ENCODE assay signal across 23 mouse cellular contexts in genomic region chr3:122807313-122807712, GRCm38 (mm10).
DNase-seq lines count a peak whose midpoint lies in the region; ATAC-seq and TF ChIP-seq lines count a peak whose summit lies in the region.
"Had no signal": no experiment of that assay in that cellular context is flagged by ENCODE, and none has a peak within 500 bp of the region (broad histone marks: within the 10 kb centered on the region; RNA-seq: fewer than 3 reads in every experiment).

No protein-coding gene starts in this region.

- H3K27ac ChIP-seq in embryonic facial prominence, embryonic 11.5 days (replicated peaks; ENCODE audit: low read depth, low read length), result no peak overlapping the region
- no peak overlapping the region for H3K27ac ChIP-seq in embryonic facial prominence, embryonic 10.5 days (replicated peaks)
- H3K27ac ChIP-seq in stomach, embryonic 14.5 days (ENCODE audit: low read length), result peak overlapping the region; percentile 18; the same call in 1 of the 2 replicates
- H3K27ac ChIP-seq in stomach, postnatal 0 days (replicated peaks), result no peak overlapping the region
- H3K27ac ChIP-seq: hindbrain, embryonic 15.5 days; intestine, embryonic 15.5 days; limb, embryonic 13.5 days; liver, embryonic 13.5 days had no signal

- TF ChIP-seq CTCF in stomach, postnatal 0 days (IDR thresholded peaks at IDR 0.05; ENCODE audit: low read depth), result no peak

- H3K9me3 ChIP-seq in embryonic facial prominence, embryonic 11.5 days (replicated peaks; ENCODE audit: control insufficient read depth, low read length), result no peaks in the 10 kb centered on the region
- H3K9me3 ChIP-seq in embryonic facial prominence, embryonic 10.5 days, result no peaks in the 10 kb centered on the region
- H3K9me3 ChIP-seq in stomach, embryonic 14.5 days (ENCODE audit: control insufficient read depth, low read depth, low read length), result no peaks in the 10 kb centered on the region
- no peaks in the 10 kb centered on the region for H3K9me3 ChIP-seq in stomach, postnatal 0 days (ENCODE audit: control insufficient read depth, low read length)
- H3K9me3 ChIP-seq: heart, embryonic 12.5 days; hindbrain, embryonic 15.5 days; intestine, embryonic 15.5 days; limb, embryonic 13.5 days; liver, embryonic 13.5 days had no signal

- no peak overlapping the region for H3K4me3 ChIP-seq in embryonic facial prominence, embryonic 11.5 days (ENCODE audit: low read depth, low read length)
- no peak overlapping the region for H3K4me3 ChIP-seq in embryonic facial prominence, embryonic 10.5 days
- H3K4me3 ChIP-seq in stomach, embryonic 14.5 days (ENCODE audit: low read depth, low read length), result no peak overlapping the region
- no peak overlapping the region for H3K4me3 ChIP-seq in stomach, postnatal 0 days (ENCODE audit: low read depth, low read length)
- H3K4me3 ChIP-seq: heart, embryonic 12.5 days; hindbrain, embryonic 15.5 days; intestine, embryonic 15.5 days; limb, embryonic 13.5 days; liver, embryonic 13.5 days had no signal

- TF ChIP-seq EP300 in stomach, postnatal 0 days (optimal IDR thresholded peaks at IDR 0.05), result no peak

- 73% methylated on average over 8 of the region's 8 CpGs for WGBS in embryonic facial prominence, embryonic 11.5 days
- 89% methylated on average over 8 of the region's 8 CpGs for WGBS in embryonic facial prominence, embryonic 10.5 days
- 73% methylated on average over 8 of the region's 8 CpGs for WGBS in stomach, embryonic 14.5 days
- 74% methylated on average over 8 of the region's 8 CpGs for WGBS in stomach, postnatal 0 days

- DNase-seq in embryonic facial prominence, embryonic 11.5 days (ENCODE audit: low spot score), result peak; percentile 12
- DNase-seq in embryonic facial prominence, embryonic 10.5 days (ENCODE audit: low spot score), result no peak
- DNase-seq in layer of hippocampus, adult 18-20 months (ENCODE audit: low spot score in 2 of 2), result peak; percentile 24 to 78
- no peak for DNase-seq in layer of hippocampus, postnatal 25 days (ENCODE audit: extremely low spot score in 1 of 2, low spot score in 1 of 2)
- DNase-seq in stomach, postnatal 0 days (ENCODE audit: low spot score), result no peak
- no peak for DNase-seq in lung, postnatal 25 days (ENCODE audit: low spot score)
- DNase-seq in heart, adult 8-10 months (ENCODE audit: low spot score), result no peak
- DNase-seq: adrenal gland, adult 8-10 months; cerebellum, adult 9-11 months; heart, postnatal 14 days; kidney, adult 9 months; kidney, postnatal 25 days; liver, embryonic 13.5 days; lung, embryonic 14.5 days; lung, postnatal 4 days; right cerebral cortex, postnatal 4 days; thymus, postnatal 36 days had no signal

- H3K9ac ChIP-seq in embryonic facial prominence, embryonic 11.5 days (replicated peaks; ENCODE audit: low read length), result no peak overlapping the region
- H3K9ac ChIP-seq in stomach, embryonic 14.5 days (replicated peaks; ENCODE audit: low read depth, low read length), result no peak overlapping the region
- no peak overlapping the region for H3K9ac ChIP-seq in stomach, postnatal 0 days (ENCODE audit: low read length)
- H3K9ac ChIP-seq: heart, embryonic 12.5 days; hindbrain, embryonic 15.5 days; intestine, embryonic 15.5 days; limb, embryonic 13.5 days; liver, embryonic 13.5 days; lung, embryonic 14.5 days had no signal

- H3K36me3 ChIP-seq in embryonic facial prominence, embryonic 11.5 days (replicated peaks; ENCODE audit: control insufficient read depth, insufficient read depth, low read depth, low read length), result no peaks in the 10 kb centered on the region
- peaks cover 12% of the 10 kb centered on the region; the same call in 1 of the 2 replicates for H3K36me3 ChIP-seq in embryonic facial prominence, embryonic 10.5 days (replicated peaks)
- H3K36me3 ChIP-seq in stomach, embryonic 14.5 days (ENCODE audit: control insufficient read depth, insufficient read depth, low read length), result peaks cover 13% of the 10 kb centered on the region; the same call in 1 of the 2 replicates
- H3K36me3 ChIP-seq in stomach, postnatal 0 days (ENCODE audit: control insufficient read depth, insufficient read depth, low read length), result no peaks in the 10 kb centered on the region
- H3K36me3 ChIP-seq: hindbrain, embryonic 15.5 days; liver, embryonic 13.5 days had no signal

- no peaks in the 10 kb centered on the region for H3K4me1 ChIP-seq in embryonic facial prominence, embryonic 11.5 days (ENCODE audit: control insufficient read depth, insufficient read depth, low read length)
- H3K4me1 ChIP-seq in embryonic facial prominence, embryonic 10.5 days, result no peaks in the 10 kb centered on the region
- H3K4me1 ChIP-seq in stomach, embryonic 14.5 days (ENCODE audit: control insufficient read depth, insufficient read depth, low read length), result no peaks in the 10 kb centered on the region
- no peaks in the 10 kb centered on the region for H3K4me1 ChIP-seq in stomach, postnatal 0 days (replicated peaks; ENCODE audit: control insufficient read depth, insufficient read depth)
- H3K4me1 ChIP-seq: heart, embryonic 12.5 days; hindbrain, embryonic 15.5 days; intestine, embryonic 15.5 days; limb, embryonic 13.5 days; liver, embryonic 13.5 days had no signal

- ATAC-seq in embryonic facial prominence, embryonic 11.5 days (replicated peaks; ENCODE audit: insufficient number of reproducible peaks, low FRiP score, low TSS enrichment, low read depth), result no peak
- ATAC-seq in stomach, embryonic 14.5 days (ENCODE audit: insufficient number of reproducible peaks, insufficient read depth, low FRiP score, low read depth), result no peak
- ATAC-seq in stomach, postnatal 0 days (ENCODE audit: low FRiP score, low TSS enrichment), result no peak
- ATAC-seq: intestine, embryonic 15.5 days had no signal

- no peak overlapping the region for H3K4me2 ChIP-seq in embryonic facial prominence, embryonic 11.5 days (ENCODE audit: low read depth, low read length)
- H3K4me2 ChIP-seq in stomach, embryonic 14.5 days (replicated peaks; ENCODE audit: low read depth, low read length), result no peak overlapping the region
- no peak overlapping the region for H3K4me2 ChIP-seq in stomach, postnatal 0 days (replicated peaks; ENCODE audit: low read depth)
- H3K4me2 ChIP-seq: heart, embryonic 12.5 days; hindbrain, embryonic 15.5 days; intestine, embryonic 15.5 days; limb, embryonic 13.5 days; liver, embryonic 13.5 days; lung, embryonic 14.5 days had no signal

- no peaks in the 10 kb centered on the region for H3K27me3 ChIP-seq in embryonic facial prominence, embryonic 11.5 days (ENCODE audit: control insufficient read depth, insufficient read depth, low read length)
- H3K27me3 ChIP-seq in embryonic facial prominence, embryonic 10.5 days (replicated peaks; ENCODE audit: low read depth, poor library complexity, severe bottlenecking), result peaks cover 12% of the 10 kb centered on the region
- H3K27me3 ChIP-seq in stomach, embryonic 14.5 days (ENCODE audit: control insufficient read depth, insufficient read depth, low read length), result no peaks in the 10 kb centered on the region
- no peaks in the 10 kb centered on the region for H3K27me3 ChIP-seq in stomach, postnatal 0 days (ENCODE audit: control insufficient read depth, insufficient read depth, low read length)
- H3K27me3 ChIP-seq: heart, embryonic 12.5 days; hindbrain, embryonic 15.5 days; intestine, embryonic 15.5 days; limb, embryonic 13.5 days; liver, embryonic 13.5 days; Patski had no signal

Comparison
In these comparisons a context has a peak if more than half of its experiments do, and no peak if none do; other contexts are left out.
1. DNase-seq: peak in embryonic facial prominence, embryonic 11.5 days (single experiment) and layer of hippocampus, adult 18-20 months (2 of 2); none in embryonic facial prominence, embryonic 10.5 days (single experiment), layer of hippocampus, postnatal 25 days (0 of 2), stomach, postnatal 0 days (single experiment), lung, postnatal 25 days (single experiment) and heart, adult 8-10 months (single experiment).